Mouse (Mus musculus) liver, embryonic 14 days (tissue): Measurements from ENCODE around the gene Hmgb3. TPM values are rescaled to one million over a fixed set of nuclear protein-coding genes. Genes with fewer than 3 reads are reported as not detected.

Experiments
- polyA plus RNA-seq: library from polyadenylated mRNA; depleted of rRNA; stranded (reverse); fragments of >200 nt; gene quantifications from 2 replicates; pipeline ENCODE4 v1.2.3, GENCODE M21; 2012; rRNA removed

Hmgb3 gene
- polyA plus RNA-seq: 202 TPM in 2 replicates

DNA sequence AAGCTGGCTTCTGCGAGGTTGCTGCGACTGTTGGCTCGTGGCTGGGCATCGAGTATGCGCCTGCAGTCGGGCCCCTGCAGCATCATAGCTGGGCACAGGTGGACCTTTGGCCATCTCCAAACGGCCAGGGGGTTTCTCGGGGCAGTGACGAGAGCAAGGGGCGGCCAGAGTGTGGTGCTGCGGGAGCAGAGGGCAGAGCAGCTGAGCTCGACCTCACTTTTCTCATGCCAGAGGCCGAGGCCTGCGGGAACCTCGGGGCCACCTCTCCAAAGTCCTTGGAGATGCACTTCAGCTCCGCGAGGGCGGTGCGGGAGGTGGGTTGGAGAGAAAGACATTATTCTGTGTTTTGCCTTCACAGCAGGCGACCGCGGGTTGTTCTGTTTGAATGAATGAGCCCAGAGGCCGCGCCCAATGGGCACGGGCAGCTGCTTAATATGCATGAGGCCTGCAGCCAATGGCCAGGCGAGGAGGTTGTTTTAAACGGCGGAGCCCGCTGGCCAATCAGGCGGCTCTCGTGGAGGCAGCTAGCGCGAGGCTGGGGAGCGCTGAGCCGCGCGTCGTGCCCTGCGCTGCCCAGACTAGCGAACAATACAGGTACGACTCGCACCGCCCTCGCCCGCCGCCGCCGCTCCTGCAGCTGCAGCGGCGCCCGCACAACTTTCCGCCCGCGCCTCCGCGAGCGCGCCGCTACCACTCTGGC is at the start of gene Hmgb3:
TSS of gene Hmgb3 (plus strand) at position 504 of the 700 bp plus-strand sequence.

Other genes with a start within 250 kb of the Hmgb3 start
- 2.9 and 3.7 TPM in 2 replicates for gene Mtmr1, start 191.2 kb upstream of the Hmgb3 start, polyA plus RNA-seq
- 7.4 and 7.8 TPM in 2 replicates for gene Cd99l2, start 63.1 kb upstream of the Hmgb3 start, polyA plus RNA-seq
- gene Gpr50, start 107.7 kb downstream of the Hmgb3 start, polyA plus RNA-seq: 0.02 and 0.12 TPM in 2 replicates